Mouse (Mus musculus) liver, embryonic 14.5 days (tissue): ENCODE measurements around the gene Keap1. TPM values are rescaled to one million over a fixed set of nuclear protein-coding genes. Genes with fewer than 3 reads are reported as not detected.
A peak's percentile ranks its signal among the peaks of the same experiment; 100 is the strongest.

Experiments used
- ATAC-seq: fragments of 200-750 bp; cut with Nextera tagmentation; 2 replicates; pipeline ENCODE4 v1.8.0; 2017; ENCODE audit warnings: moderate number of reproducible peaks, mild to moderate bottlenecking, moderate library complexity; ENCODE audit not compliant: insufficient read depth
- DNase-seq, 3 experiments: peaks; one replicate each; pipeline ENCODE4 v3.0.0-alpha.2; 2012 to 2013; ENCODE audit warnings: low read depth in 3 of 3, low spot score in 3 of 3
- H3K27ac ChIP-seq: fragments of 300-500 bp; sonication (generic); 2 replicates; pipeline ENCODE4 v1.5.1; 2014; ENCODE audit warnings: moderate library complexity, mild to moderate bottlenecking, control low read depth, inconsistent platforms
- H3K27me3 ChIP-seq: fragments of 300-500 bp; sonication (generic); 2 replicates; pipeline ENCODE4 v1.6.1; 2014; ENCODE audit warnings: mild to moderate bottlenecking, low read length, moderate library complexity; ENCODE audit not compliant: control insufficient read depth, insufficient read depth
- H3K36me3 ChIP-seq: fragments of 300-500 bp; sonication (generic); replicated peaks from 2 replicates; pipeline ENCODE4 v1.6.1; 2014; ENCODE audit warnings: low read depth; ENCODE audit not compliant: control insufficient read depth, insufficient read depth
- H3K4me1 ChIP-seq, 2 experiments: fragments of 200-500 bp in 1 of 2; fragments of 300-500 bp in 1 of 2; sonication (generic) in 1 of 2; replicated peaks; 2 replicates each; pipeline ENCODE4 v1.6.1; 2012 to 2014; ENCODE audit warnings: antibody characterized with exemption in 1 of 2, inconsistent platforms in 1 of 2, low read length in 1 of 2; ENCODE audit not compliant: control insufficient read depth in 2 of 2, insufficient read depth in 2 of 2
- H3K4me2 ChIP-seq: fragments of 300-500 bp; sonication (generic); 2 replicates; pipeline ENCODE4 v1.6.1; 2014; ENCODE audit warnings: low read depth, mild to moderate bottlenecking, control low read depth, moderate library complexity
- H3K4me3 ChIP-seq, 2 experiments: fragments of 200-500 bp in 1 of 2; fragments of 300-500 bp in 1 of 2; sonication (generic) in 1 of 2; 2 replicates each; pipeline ENCODE4 v1.5.1; 2012 to 2014; ENCODE audit warnings: low read depth in 2 of 2, low read length in 2 of 2, mild to moderate bottlenecking in 2 of 2, control low read depth in 1 of 2, inconsistent platforms in 1 of 2, moderate library complexity in 1 of 2; ENCODE audit not compliant: insufficient read depth in 1 of 2
- H3K9ac ChIP-seq: fragments of 300-500 bp; sonication (generic); replicated peaks from 2 replicates; pipeline ENCODE4 v1.6.1; 2014; ENCODE audit warnings: mild to moderate bottlenecking, control low read depth, moderate library complexity
- H3K9me3 ChIP-seq: fragments of 300-500 bp; sonication (generic); 2 replicates; pipeline ENCODE4 v1.6.1; 2016; ENCODE audit warnings: low read length, mixed read lengths; ENCODE audit not compliant: control insufficient read depth
- CTCF ChIP-seq: IDR thresholded peaks from 2 replicates; pipeline ENCODE4 v1.5.1; 2016; ENCODE audit warnings: antibody characterized with exemption, low read depth, control low read depth
- EP300 ChIP-seq: IDR thresholded peaks from 2 replicates; pipeline ENCODE4 v1.6.1; 2016; ENCODE audit warnings: antibody characterized with exemption, low read depth
- WGBS: fragments of 180-500 bp; shearing (Covaris S2); extraction: QIAGEN DNeasy Blood & Tissue Kit; methylation state at CpG from one replicate; pipeline ENCODE4 v1.1.7; 2014; ENCODE audit not compliant: insufficient replicate concordance; 5-methylcytosine and 5-hydroxymethylcytosine counted together
- polyA plus RNA-seq, 2 experiments: library from polyadenylated mRNA; depleted of rRNA in 1 of 2; stranded (reverse) in 1 of 2; unstranded in 1 of 2; fragments of >200 nt; fragmentation: Nextera tagmentation in 1 of 2; extraction: Ambion mirVana in 1 of 2; gene quantifications; 2 replicates each; pipeline versions ENCODE4 v1.2.1 to v1.2.3; 2012 to 2014

Keap1 gene
- polyA plus RNA-seq, 2 experiments = 15.1 to 15.6 TPM

DNA sequence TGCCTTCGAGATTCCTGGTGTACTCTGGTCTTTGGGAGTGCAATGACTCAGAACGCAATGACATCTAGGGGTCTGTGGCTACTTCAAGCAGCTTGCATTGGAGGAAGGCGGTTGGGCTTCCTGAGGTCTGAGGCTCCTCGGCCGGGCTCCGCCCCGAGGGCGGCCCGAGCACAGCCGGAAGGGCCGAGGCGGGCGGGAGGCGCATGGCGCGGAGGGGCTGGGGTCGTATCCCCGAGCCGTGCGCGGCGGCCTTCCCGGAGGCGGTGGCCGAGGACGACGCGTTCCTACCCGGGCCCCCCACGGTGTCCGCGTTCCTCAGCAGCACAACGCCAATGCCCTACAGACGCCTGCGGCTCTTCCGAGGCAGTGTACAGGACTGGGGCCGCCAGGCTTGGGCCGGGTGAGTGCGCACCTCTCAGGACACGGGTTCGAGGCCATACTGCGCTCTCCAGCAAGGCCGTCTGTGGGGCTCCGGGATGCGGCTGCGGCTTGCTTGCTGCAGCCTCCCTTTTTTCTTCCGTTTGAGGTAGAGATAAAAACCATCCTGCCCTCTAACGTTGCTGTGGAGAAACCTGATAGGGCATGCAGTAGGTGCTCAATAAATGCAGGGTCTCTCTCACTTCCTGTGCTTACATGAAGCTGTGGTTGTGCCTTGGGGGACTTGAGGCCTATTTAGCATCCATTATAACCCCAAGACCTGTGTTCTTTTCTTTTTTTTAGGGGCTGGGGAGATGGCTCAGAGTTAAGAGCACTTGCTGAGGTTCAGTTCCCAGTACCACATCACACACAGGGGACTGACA lies 57.5 kb downstream of the Keap1 start:
- Histone ChIP-seq H3K27ac (no peak overlapping the region), H3K4me2 (peak overlapping the region; percentile 71), H3K36me3 (no peaks in the 10 kb centered on the region), H3K4me3 (peak overlapping the region; percentile 58 to 62), H3K9ac (peak overlapping the region; percentile 54), H3K9me3 (no peaks in the 10 kb centered on the region), H3K27me3 (no peaks in the 10 kb centered on the region), H3K4me1 (peaks cover 3 to 15% of the 10 kb centered on the region in 2 experiments)
- TF ChIP-seq CTCF = no peak
- no peak for TF ChIP-seq EP300
- 0 out of 2 replicates have a peak, but pooled peaks have one; percentile 27 for ATAC-seq
- DNase-seq = no peak
- 2% methylated on average over 46 of the region's 48 CpGs for WGBS

DNA sequence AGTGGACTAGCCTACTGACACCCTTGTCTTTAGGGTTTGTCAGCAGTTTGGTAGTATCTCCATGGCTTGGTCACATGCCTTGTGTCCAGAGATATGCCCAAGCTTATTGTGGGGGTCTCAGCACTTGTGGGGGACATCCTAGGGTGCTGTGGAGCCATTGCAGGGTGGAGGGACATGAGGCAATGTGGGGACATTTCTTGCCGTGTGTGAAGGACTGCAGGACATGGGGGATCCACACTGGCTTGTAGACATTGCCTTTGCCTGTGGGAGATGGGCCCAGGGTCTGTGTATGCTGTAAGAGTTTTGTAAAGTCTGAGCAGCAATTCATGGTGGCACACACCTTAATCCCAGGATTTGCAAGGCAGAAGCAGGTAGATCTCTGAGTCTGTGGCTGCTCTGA lies 58.3 kb downstream of the Keap1 start:
- Histone ChIP-seq H3K4me2 (no peak overlapping the region), H3K27me3 (no peaks in the 10 kb centered on the region), H3K4me1 (peaks cover 3 to 15% of the 10 kb centered on the region in 2 experiments), H3K36me3 (no peaks in the 10 kb centered on the region), H3K27ac (no peak overlapping the region), H3K9me3 (no peaks in the 10 kb centered on the region), H3K4me3 (no peak overlapping the region), H3K9ac (no peak overlapping the region)
- no peak for ATAC-seq
- WGBS = 36% methylated on average over 1 of the region's 1 CpGs
- DNase-seq = no peak
- TF ChIP-seq EP300 = no peak
- no peak for TF ChIP-seq CTCF

DNA sequence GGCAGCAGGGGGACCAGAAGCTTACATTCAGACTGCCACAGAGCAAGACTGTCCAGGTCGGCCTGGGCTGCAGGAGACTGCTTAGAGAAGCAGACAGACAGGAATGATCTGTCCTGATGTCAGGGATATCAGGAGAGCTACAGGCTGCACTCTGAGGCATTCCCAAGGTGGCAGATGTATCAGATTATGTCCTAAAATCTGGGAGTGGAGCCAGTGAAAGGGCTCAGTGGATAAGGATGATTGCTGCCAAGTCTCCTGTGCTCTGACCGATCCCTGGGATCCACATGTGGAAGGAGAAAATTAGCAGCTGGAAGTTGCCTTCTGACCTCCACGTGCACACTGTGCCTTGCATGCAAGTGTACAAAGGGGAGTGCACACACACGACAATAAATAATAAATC lies 58.8 kb downstream of the Keap1 start:
- Histone ChIP-seq H3K4me2 (no peak overlapping the region), H3K4me1 (peaks cover 3 to 15% of the 10 kb centered on the region in 2 experiments), H3K27me3 (no peaks in the 10 kb centered on the region), H3K9me3 (no peaks in the 10 kb centered on the region), H3K27ac (no peak overlapping the region), H3K36me3 (no peaks in the 10 kb centered on the region), H3K4me3 (no peak overlapping the region), H3K9ac (no peak overlapping the region)
- DNase-seq (no peak), ATAC-seq (no peak)
- WGBS = 67% methylated on average over 4 of the region's 4 CpGs
- TF ChIP-seq CTCF (no peak), EP300 (no peak)

Other genes with a start within 250 kb of the Keap1 start
- gene Mrpl4, start 236.6 kb downstream of the Keap1 start, polyA plus RNA-seq (2012; rRNA removed) = 36.5 and 36.7 TPM in 2 replicates
- gene Mrpl4, start 236.6 kb downstream of the Keap1 start, polyA plus RNA-seq (2014; fragmentation: Nextera tagmentation; extraction: Ambion mirVana) = 61.3 and 67.7 TPM in 2 replicates
- gene Icam1, start 223.4 kb downstream of the Keap1 start, polyA plus RNA-seq (2012; rRNA removed) = 5.4 and 6.9 TPM in 2 replicates
- gene Icam1, start 223.4 kb downstream of the Keap1 start, polyA plus RNA-seq (2014; fragmentation: Nextera tagmentation; extraction: Ambion mirVana) = 7.9 and 9.1 TPM in 2 replicates
- gene Icam4, start 210.0 kb downstream of the Keap1 start, polyA plus RNA-seq (2012; rRNA removed) = 61.8 and 64.1 TPM in 2 replicates
- 204 and 223 TPM in 2 replicates for gene Icam4, start 210.0 kb downstream of the Keap1 start, polyA plus RNA-seq (2014; fragmentation: Nextera tagmentation; extraction: Ambion mirVana)
- 0.70 and 0.87 TPM in 2 replicates for gene Icam5, start 207.3 kb downstream of the Keap1 start, polyA plus RNA-seq (2012; rRNA removed)
- gene Icam5, start 207.3 kb downstream of the Keap1 start, polyA plus RNA-seq (2014; fragmentation: Nextera tagmentation; extraction: Ambion mirVana) = 0.20 and 0.28 TPM in 2 replicates
- 0.21 and 0.49 TPM in 2 replicates for gene Zglp1, start 172.3 kb downstream of the Keap1 start, polyA plus RNA-seq (2012; rRNA removed)
- gene Zglp1, start 172.3 kb downstream of the Keap1 start, polyA plus RNA-seq (2014; fragmentation: Nextera tagmentation; extraction: Ambion mirVana) = 0.57 TPM in 1 of 2 replicates, not detected in the other
- gene Gm49373, start 166.3 kb downstream of the Keap1 start, polyA plus RNA-seq (2012; rRNA removed) = 0.47 and 0.94 TPM in 2 replicates
- gene Gm49373, start 166.3 kb downstream of the Keap1 start, polyA plus RNA-seq (2014; fragmentation: Nextera tagmentation; extraction: Ambion mirVana) = 0.32 and 0.46 TPM in 2 replicates
- 27.5 and 31.1 TPM in 2 replicates for gene Fdx1l, start 165.7 kb downstream of the Keap1 start, polyA plus RNA-seq (2012; rRNA removed)
- gene Fdx1l, start 165.7 kb downstream of the Keap1 start, polyA plus RNA-seq (2014; fragmentation: Nextera tagmentation; extraction: Ambion mirVana) = 37.3 and 37.9 TPM in 2 replicates
- gene Gm38431, start 147.4 kb downstream of the Keap1 start, polyA plus RNA-seq (2012; rRNA removed) = 2.4 and 5.6 TPM in 2 replicates
- 0.91 and 1.5 TPM in 2 replicates for gene Gm38431, start 147.4 kb downstream of the Keap1 start, polyA plus RNA-seq (2014; fragmentation: Nextera tagmentation; extraction: Ambion mirVana)
- gene Raver1, start 147.4 kb downstream of the Keap1 start, polyA plus RNA-seq (2012; rRNA removed) = 21.4 and 23.4 TPM in 2 replicates
- 23.4 and 28.4 TPM in 2 replicates for gene Raver1, start 147.4 kb downstream of the Keap1 start, polyA plus RNA-seq (2014; fragmentation: Nextera tagmentation; extraction: Ambion mirVana)
- gene Tyk2, start 108.1 kb downstream of the Keap1 start, polyA plus RNA-seq (2012; rRNA removed) = 5.7 and 6.2 TPM in 2 replicates
- 4.0 and 5.1 TPM in 2 replicates for gene Tyk2, start 108.1 kb downstream of the Keap1 start, polyA plus RNA-seq (2014; fragmentation: Nextera tagmentation; extraction: Ambion mirVana)
- 36.8 and 123 TPM in 2 replicates for gene Cdc37, start 89.4 kb downstream of the Keap1 start, polyA plus RNA-seq (2012; rRNA removed)
- gene Cdc37, start 89.4 kb downstream of the Keap1 start, polyA plus RNA-seq (2014; fragmentation: Nextera tagmentation; extraction: Ambion mirVana) = 118 and 129 TPM in 2 replicates
- gene Pde4a, start 73.6 kb downstream of the Keap1 start, polyA plus RNA-seq (2012; rRNA removed) = 1.3 and 1.4 TPM in 2 replicates
- 1.1 and 1.4 TPM in 2 replicates for gene Pde4a, start 73.6 kb downstream of the Keap1 start, polyA plus RNA-seq (2014; fragmentation: Nextera tagmentation; extraction: Ambion mirVana)
- gene S1pr5, start 9.1 kb upstream of the Keap1 start, polyA plus RNA-seq (2012; rRNA removed) = 0.06 TPM in 2 replicates
- gene S1pr5, start 9.1 kb upstream of the Keap1 start, polyA plus RNA-seq (2014; fragmentation: Nextera tagmentation; extraction: Ambion mirVana) = 0.09 and 0.10 TPM in 2 replicates
- gene Atg4d, start 25.9 kb upstream of the Keap1 start, polyA plus RNA-seq (2012; rRNA removed) = 21.5 and 38.9 TPM in 2 replicates
- 69.3 and 78.1 TPM in 2 replicates for gene Atg4d, start 25.9 kb upstream of the Keap1 start, polyA plus RNA-seq (2014; fragmentation: Nextera tagmentation; extraction: Ambion mirVana)
- 14.4 and 21.9 TPM in 2 replicates for gene Kri1, start 48.6 kb upstream of the Keap1 start, polyA plus RNA-seq (2012; rRNA removed)
- gene Kri1, start 48.6 kb upstream of the Keap1 start, polyA plus RNA-seq (2014; fragmentation: Nextera tagmentation; extraction: Ambion mirVana) = 3.9 and 5.0 TPM in 2 replicates
- 70.5 and 74.4 TPM in 2 replicates for gene Cdkn2d, start 52.0 kb upstream of the Keap1 start, polyA plus RNA-seq (2012; rRNA removed)
- gene Cdkn2d, start 52.0 kb upstream of the Keap1 start, polyA plus RNA-seq (2014; fragmentation: Nextera tagmentation; extraction: Ambion mirVana) = 116 and 119 TPM in 2 replicates
- 0.06 and 0.07 TPM in 2 replicates for gene Ap1m2, start 73.0 kb upstream of the Keap1 start, polyA plus RNA-seq (2012; rRNA removed)
- 0.16 and 0.24 TPM in 2 replicates for gene Ap1m2, start 73.0 kb upstream of the Keap1 start, polyA plus RNA-seq (2014; fragmentation: Nextera tagmentation; extraction: Ambion mirVana)
- 10.0 TPM in 2 replicates for gene Slc44a2, start 81.3 kb upstream of the Keap1 start, polyA plus RNA-seq (2012; rRNA removed)
- 11.6 and 12.7 TPM in 2 replicates for gene Slc44a2, start 81.3 kb upstream of the Keap1 start, polyA plus RNA-seq (2014; fragmentation: Nextera tagmentation; extraction: Ambion mirVana)
- gene Ilf3, start 128.5 kb upstream of the Keap1 start, polyA plus RNA-seq (2012; rRNA removed) = 23.3 and 28.2 TPM in 2 replicates
- gene Ilf3, start 128.5 kb upstream of the Keap1 start, polyA plus RNA-seq (2014; fragmentation: Nextera tagmentation; extraction: Ambion mirVana) = 33.5 and 36.8 TPM in 2 replicates
- 20.0 and 25.4 TPM in 2 replicates for gene Qtrt1, start 172.5 kb upstream of the Keap1 start, polyA plus RNA-seq (2012; rRNA removed)
- 20.0 and 20.9 TPM in 2 replicates for gene Qtrt1, start 172.5 kb upstream of the Keap1 start, polyA plus RNA-seq (2014; fragmentation: Nextera tagmentation; extraction: Ambion mirVana)
- gene Dnm2, start 185.5 kb upstream of the Keap1 start, polyA plus RNA-seq (2012; rRNA removed) = 30.7 and 31.6 TPM in 2 replicates
- 36.8 and 41.8 TPM in 2 replicates for gene Dnm2, start 185.5 kb upstream of the Keap1 start, polyA plus RNA-seq (2014; fragmentation: Nextera tagmentation; extraction: Ambion mirVana)